Mouse (Mus musculus) heart, embryonic 15.5 days (tissue): ENCODE results near the gene 1600012H06Rik. TPM values are rescaled to one million over a fixed set of nuclear protein-coding genes. Genes with fewer than 3 reads are reported as not detected.
A peak's percentile ranks its signal among the peaks of the same experiment; 100 is the strongest.
"Not testable (repeated sequence)": the region's sequence is repeated elsewhere in the genome, so short reads cannot be mapped to it uniquely, and the experiment has no call there.

Experiments used
- ATAC-seq: fragments of 200-750 bp; cut with Nextera tagmentation; replicated peaks from 2 replicates; pipeline ENCODE4 v1.8.0; 2017; ENCODE audit warnings: low read depth, moderate TSS enrichment; ENCODE audit not compliant: insufficient number of reproducible peaks, insufficient read depth, low FRiP score
- H3K27ac ChIP-seq: fragments of 300-500 bp; sonication (generic); 2 replicates; pipeline ENCODE4 v1.5.1; 2015; ENCODE audit warnings: mild to moderate bottlenecking, inconsistent platforms
- H3K27me3 ChIP-seq: fragments of 300-500 bp; sonication (generic); 2 replicates; pipeline ENCODE4 v1.6.1; 2015; ENCODE audit warnings: inconsistent platforms
- H3K36me3 ChIP-seq: fragments of 300-500 bp; sonication (generic); 2 replicates; pipeline ENCODE4 v1.6.1; 2015; ENCODE audit warnings: mild to moderate bottlenecking, inconsistent platforms
- H3K4me1 ChIP-seq: fragments of 300-500 bp; sonication (generic); replicated peaks from 2 replicates; pipeline ENCODE4 v1.6.1; 2015; ENCODE audit warnings: inconsistent platforms
- H3K4me2 ChIP-seq: fragments of 300-500 bp; sonication (generic); 2 replicates; pipeline ENCODE4 v1.6.1; 2015; ENCODE audit warnings: inconsistent platforms, mild to moderate bottlenecking, moderate library complexity
- H3K4me3 ChIP-seq: fragments of 300-500 bp; sonication (generic); 2 replicates; pipeline ENCODE4 v1.5.1; 2015; ENCODE audit warnings: mild to moderate bottlenecking, inconsistent platforms
- H3K9ac ChIP-seq: fragments of 300-500 bp; sonication (generic); 2 replicates; pipeline ENCODE4 v1.6.1; 2015; ENCODE audit warnings: mild to moderate bottlenecking, inconsistent platforms
- H3K9me3 ChIP-seq: fragments of 300-500 bp; sonication (generic); replicated peaks from 2 replicates; pipeline ENCODE4 v1.6.1; 2016; ENCODE audit warnings: inconsistent platforms
- WGBS: fragments of 180-500 bp; shearing (Covaris S2); methylation state at CpG from one replicate; pipeline ENCODE4 v1.1.7; 2015; ENCODE audit warnings: mixed read lengths; 5-methylcytosine and 5-hydroxymethylcytosine counted together
- polyA plus RNA-seq: library from polyadenylated mRNA; unstranded; fragments of >200 nt; fragmentation: Nextera tagmentation; extraction: Ambion mirVana; gene quantifications from 2 replicates; pipeline ENCODE4 v1.2.1, GENCODE M21; 2015

Gene 1600012H06Rik
- polyA plus RNA-seq, 1 experiment from 2014 or later: 30.9 TPM

DNA sequence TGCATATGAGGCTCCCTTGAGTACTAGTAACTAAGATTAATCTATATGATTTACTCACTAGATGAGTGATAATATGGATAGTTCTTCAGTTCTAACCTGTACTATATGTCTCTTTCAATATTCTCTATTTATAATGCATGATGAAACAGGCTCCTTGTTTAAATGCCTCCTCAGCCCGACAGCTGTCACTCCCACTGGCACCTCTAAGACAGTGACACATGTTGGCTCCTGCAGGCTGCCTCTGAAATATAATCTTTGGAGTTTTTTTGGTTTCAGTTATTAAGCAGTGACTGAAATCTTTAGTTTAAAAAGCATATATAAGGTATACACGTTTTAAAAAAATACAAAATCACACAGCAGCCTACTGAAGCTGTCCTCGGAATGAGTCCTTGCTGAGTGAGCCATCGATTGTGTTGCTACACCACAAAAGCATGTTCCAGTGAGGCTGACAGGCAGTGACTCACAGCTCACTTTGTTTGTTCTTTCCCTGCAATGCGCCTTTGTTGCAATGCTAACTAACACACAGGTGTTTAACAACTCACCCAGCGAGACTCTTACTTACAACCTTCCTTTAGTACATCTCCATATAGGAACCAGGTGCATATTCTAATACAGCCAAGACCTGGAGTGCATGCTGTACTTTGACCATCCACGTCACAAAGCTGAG lies 6.3 kb downstream of the 1600012H06Rik start:
- no peak overlapping the region for H3K27ac ChIP-seq
- H3K4me1 ChIP-seq: peaks cover 11% of the 10 kb centered on the region
- peaks cover 55% of the 10 kb centered on the region for H3K36me3 ChIP-seq
- H3K4me3 ChIP-seq: no peak overlapping the region
- no peaks in the 10 kb centered on the region for H3K9me3 ChIP-seq
- no peak overlapping the region for H3K4me2 ChIP-seq
- no peak for ATAC-seq
- 82% methylated on average over 7 of the region's 7 CpGs for whole genome bisulfite sequencing
- no peaks in the 10 kb centered on the region for H3K27me3 ChIP-seq
- no peak overlapping the region for H3K9ac ChIP-seq

DNA sequence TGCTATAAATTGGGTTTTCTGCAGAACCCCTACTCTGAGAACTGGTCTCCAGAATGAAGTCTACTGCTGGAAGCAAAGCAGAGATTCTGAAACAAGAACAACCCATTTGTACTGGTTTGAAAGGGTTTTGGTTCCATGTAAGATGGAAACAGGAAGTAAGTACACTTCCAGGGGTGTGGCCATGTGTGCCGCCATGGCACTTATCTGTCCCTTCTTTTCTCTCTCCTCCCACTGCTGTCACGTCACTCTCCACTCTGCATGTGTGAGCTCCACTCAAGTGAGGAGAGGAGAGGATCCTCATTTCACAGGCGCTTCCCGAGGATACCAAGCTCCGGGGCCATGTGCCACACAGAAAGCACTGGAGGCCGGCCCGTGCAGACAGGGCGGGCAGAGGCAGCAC lies 10.5 kb downstream of the 1600012H06Rik start:
- no peak overlapping the region for H3K9ac ChIP-seq
- H3K27ac ChIP-seq: no peak overlapping the region
- no peaks in the 10 kb centered on the region for H3K27me3 ChIP-seq
- WGBS: 74% methylated on average over 8 of the region's 8 CpGs
- H3K36me3 ChIP-seq: peaks cover 49% of the 10 kb centered on the region
- no peak overlapping the region for H3K4me3 ChIP-seq
- no peak overlapping the region for H3K4me2 ChIP-seq
- ATAC-seq: no peak
- no peaks in the 10 kb centered on the region for H3K9me3 ChIP-seq
- H3K4me1 ChIP-seq: no peaks in the 10 kb centered on the region

DNA sequence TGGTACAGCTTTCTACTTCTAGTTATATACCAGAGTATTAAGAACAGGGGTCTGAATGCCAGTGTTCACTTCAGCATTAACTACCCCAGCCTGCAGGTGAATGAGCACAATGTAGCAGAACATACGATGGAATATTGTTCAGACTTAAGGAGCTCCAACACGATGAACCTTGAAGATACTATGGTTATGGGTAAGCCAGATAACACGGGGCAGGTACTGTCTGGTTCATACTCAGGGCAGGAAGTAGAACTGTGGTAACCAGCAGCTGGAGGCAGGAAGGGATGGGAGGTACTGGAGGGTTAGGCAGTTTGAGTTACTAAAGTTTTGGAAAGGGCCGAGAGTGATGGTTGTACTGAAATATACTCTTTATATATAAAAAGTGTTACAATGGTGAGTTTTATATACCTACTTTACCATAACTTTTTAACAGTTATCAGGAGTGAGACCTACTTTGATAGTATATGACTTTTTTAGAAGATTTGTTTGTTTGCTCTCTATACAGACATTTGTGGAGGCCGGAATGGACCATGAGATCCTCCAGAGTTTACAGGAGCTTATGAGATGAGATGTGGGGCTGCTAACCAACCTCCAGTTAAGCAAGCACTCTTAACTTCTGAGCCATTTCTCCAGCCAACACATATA lies 15.8 kb downstream of the 1600012H06Rik start:
- Histone ChIP-seq H3K4me1 (peaks cover 7% of the 10 kb centered on the region), H3K9me3 (no peaks in the 10 kb centered on the region), H3K4me2 (no peak overlapping the region), H3K9ac (no peak overlapping the region), H3K27ac (no peak overlapping the region), H3K36me3 (peaks cover 14% of the 10 kb centered on the region), H3K27me3 (no peaks in the 10 kb centered on the region), H3K4me3 (no peak overlapping the region)
- ATAC-seq: no peak
- WGBS: 84% methylated on average over 5 of the region's 5 CpGs

DNA sequence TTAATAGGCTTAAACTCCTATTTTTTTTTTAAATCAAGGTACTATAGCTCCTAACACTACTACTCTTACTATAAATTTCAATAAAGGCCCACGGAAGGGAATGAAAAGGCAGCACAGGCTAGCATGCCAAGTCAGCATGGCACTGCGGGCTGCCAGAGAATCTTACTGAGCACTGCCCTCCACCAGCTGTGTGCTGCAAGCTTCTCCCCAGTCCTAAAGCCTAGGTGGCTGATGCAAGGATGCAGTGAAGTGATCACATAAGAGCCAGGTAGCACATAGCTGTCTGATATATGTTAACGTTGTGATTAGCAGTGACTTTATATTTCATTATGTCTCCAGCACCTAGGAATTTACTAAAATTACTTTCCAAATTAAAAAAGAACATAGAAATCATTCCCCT lies 17.0 kb downstream of the 1600012H06Rik start:
- no peak for ATAC-seq
- H3K4me1 ChIP-seq: peaks cover 7% of the 10 kb centered on the region

DNA sequence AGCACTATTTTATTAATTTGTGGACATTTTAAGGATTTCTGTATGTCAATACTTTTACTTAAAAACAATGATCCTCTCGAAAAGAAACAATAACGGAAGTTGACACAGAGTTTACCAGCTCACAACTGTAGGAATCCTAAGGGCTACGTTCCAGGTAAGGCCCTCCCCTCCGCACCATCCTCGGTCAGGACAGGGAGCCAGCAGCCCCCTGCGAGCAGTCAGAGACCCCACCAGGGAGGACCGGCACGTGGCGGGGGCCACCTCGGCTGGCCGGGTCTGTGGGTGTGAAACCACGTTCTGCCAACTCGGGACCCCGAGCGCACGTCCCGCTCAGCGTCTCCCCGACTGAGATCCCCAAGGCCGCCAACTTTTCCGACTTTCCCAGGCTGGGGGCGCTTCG lies 17.5 kb downstream of the 1600012H06Rik start:
- peak; percentile 6; the same call in 1 of the 2 replicates for ATAC-seq
- peaks cover 7% of the 10 kb centered on the region for H3K4me1 ChIP-seq
- no peaks in the 10 kb centered on the region for H3K27me3 ChIP-seq
- 0 out of 2 replicates have a peak, but pooled peaks cover 3% of the 10 kb centered on the region for H3K36me3 ChIP-seq
- 0% methylated on average over 21 of the region's 23 CpGs for WGBS
- H3K4me2 ChIP-seq: peak overlapping the region; percentile 90
- H3K27ac ChIP-seq: peak overlapping the region; percentile 81
- H3K9me3 ChIP-seq: no peaks in the 10 kb centered on the region
- H3K9ac ChIP-seq: peak overlapping the region; percentile 79
- H3K4me3 ChIP-seq: peak overlapping the region; percentile 75

More for the DNA sequence above, 17.0 kb downstream of the 1600012H06Rik start:
- H3K4me2 ChIP-seq: peak overlapping the region; percentile 90
- WGBS: 26% methylated on average over 3 of the region's 3 CpGs
- no peak overlapping the region for H3K27ac ChIP-seq
- no peaks in the 10 kb centered on the region for H3K9me3 ChIP-seq
- peaks cover 4% of the 10 kb centered on the region; the same call in 1 of the 2 replicates for H3K36me3 ChIP-seq
- no peaks in the 10 kb centered on the region for H3K27me3 ChIP-seq
- peak overlapping the region; percentile 38; the same call in 1 of the 2 replicates for H3K9ac ChIP-seq
- H3K4me3 ChIP-seq: peak overlapping the region; percentile 36

DNA sequence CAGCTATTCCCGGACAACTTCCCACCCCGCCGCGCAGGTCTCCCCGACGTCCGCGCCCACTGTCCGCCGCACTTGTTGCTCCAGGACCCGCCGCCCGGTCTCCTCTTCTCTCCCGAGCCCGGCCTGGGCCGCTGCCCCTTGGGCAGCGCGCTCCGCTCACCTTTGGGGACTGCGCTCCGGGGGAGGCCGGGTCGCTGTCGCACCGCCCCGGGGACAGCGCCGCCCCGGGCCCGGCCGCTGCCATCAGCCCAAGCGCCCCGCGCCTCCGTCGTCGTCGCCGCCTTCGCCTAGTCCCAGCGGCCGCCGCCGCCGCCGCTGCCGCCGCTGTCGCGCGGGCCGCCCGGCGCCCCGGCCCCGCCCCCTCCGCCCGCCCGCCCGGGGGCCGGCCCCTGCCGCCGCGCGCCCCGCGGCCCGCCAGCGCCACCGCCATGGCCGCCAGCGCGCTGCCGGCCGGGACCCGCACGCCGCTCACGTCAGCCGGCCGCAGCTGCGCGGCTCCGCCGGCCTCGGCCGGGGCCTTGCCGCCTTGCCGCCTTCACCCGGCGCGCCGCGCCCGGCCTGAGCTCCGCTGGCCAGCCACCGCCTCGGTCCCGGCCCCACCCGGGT lies 18.1 kb downstream of the 1600012H06Rik start, which contains the start of gene Phf10:
TSS of gene Phf10 (minus strand) at position 323 of the 606 bp plus-strand sequence.
- not testable (repeated sequence) for H3K9me3 ChIP-seq, H3K27me3 ChIP-seq, H3K36me3 ChIP-seq, H3K4me1 ChIP-seq
- Histone ChIP-seq H3K9ac (peak within 1 kb of the TSS; percentile 79), H3K4me2 (peak within 1 kb of the TSS; percentile 90), H3K27ac (peak within 1 kb of the TSS; percentile 81), H3K4me3 (peak within 1 kb of the TSS; percentile 75)
- peak; percentile 88 for ATAC-seq
- WGBS: under 1% methylated on average over 37 of the region's 100 CpGs

DNA sequence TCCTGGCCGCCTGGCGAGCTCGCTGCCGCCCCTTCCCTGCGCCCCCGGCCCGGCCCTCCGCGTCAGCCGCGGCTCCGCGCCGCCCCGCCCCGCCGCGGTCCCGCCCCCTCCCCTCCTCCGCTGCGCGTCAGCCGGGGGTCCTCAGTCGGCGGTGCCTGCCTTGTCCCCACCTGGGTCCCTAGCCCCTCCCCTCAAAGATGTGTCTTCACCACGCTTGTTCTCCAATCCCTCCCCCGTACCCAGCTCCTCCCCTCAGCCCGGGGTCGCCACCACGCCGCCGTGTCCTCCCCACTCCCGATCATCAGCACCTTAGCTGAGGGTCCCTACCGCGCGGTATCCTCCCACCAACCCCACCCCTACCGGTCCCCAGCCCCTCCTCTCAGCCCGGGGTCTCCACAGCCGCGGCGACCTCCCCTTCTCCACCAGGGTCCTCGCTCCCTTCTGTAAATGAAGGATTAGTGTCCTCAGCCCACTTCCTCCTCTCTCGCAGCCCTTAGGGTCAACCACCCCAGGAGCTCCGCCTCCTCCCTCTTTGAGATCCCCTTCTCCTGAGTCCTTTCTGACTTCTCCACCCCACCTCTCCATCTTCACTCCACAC lies 18.7 kb downstream of the 1600012H06Rik start:
- H3K27me3 ChIP-seq, H3K9me3 ChIP-seq, H3K36me3 ChIP-seq, H3K4me2 ChIP-seq, H3K9ac ChIP-seq, H3K27ac ChIP-seq, H3K4me1 ChIP-seq, H3K4me3 ChIP-seq: not testable (repeated sequence)
- WGBS: no CpG with 5 or more reads among the region's 44 CpGs
- ATAC-seq: peak; percentile 86

DNA sequence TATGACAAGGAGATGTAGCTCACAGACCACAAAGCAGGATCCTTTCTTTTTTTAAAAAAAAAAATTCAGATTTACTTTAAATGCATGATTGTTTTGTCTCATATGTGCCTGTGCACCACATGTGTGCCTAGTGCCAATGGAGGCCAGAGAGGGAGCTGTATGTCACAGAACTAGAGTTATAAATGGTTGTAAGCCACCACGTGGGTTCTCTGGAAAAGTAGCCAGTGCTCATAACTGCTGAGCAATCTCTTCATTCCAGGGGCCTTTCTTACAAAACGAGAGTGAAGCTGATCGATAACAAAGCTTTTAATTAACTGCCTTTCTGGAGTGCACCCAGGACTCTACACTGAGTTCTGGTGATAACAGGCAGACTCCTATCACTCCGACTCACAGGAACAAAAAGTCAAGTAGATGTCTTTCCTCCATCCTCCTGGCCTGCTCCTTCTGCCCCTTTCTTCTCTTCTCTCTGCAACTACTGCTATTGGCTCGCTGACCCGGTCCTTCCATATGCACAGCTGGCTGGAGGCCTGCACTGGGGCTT lies 25.5 kb downstream of the 1600012H06Rik start:
- H3K4me3 ChIP-seq, ATAC-seq, H3K27ac ChIP-seq, H3K27me3 ChIP-seq, H3K9me3 ChIP-seq, H3K9ac ChIP-seq, H3K36me3 ChIP-seq, H3K4me2 ChIP-seq, H3K4me1 ChIP-seq: not testable (repeated sequence)
- no CpG with 5 or more reads among the region's 6 CpGs for WGBS

DNA sequence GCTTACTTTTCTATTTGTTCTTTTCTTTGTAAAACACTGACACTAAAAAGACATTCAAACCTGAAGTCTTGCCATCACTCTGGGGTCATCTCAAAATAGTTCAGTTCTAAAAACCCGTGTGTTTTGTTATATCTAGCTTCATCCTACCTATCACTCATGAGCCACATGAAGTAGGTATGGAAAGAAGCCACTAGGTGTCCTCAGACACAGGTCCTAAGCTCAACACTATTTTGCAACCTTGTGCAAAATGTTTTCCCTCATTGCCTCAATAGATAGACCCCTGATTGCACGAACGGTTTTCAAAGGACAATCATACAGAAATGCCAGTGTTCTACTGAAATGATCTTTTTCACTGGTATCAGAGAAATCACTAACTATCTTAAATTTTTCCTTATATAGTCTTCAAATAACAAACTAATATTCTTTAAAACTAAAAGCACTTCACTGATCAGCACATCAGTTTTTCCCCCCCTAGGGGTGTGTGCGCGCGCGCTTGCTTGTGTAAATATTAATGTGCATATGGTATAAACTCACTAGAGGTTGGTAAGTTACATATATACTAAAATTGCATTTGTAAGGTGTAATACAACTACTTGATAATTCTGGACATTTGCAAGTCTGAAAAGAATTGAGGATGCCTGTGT lies 34.9 kb downstream of the 1600012H06Rik start:
- not testable (repeated sequence) for H3K9ac ChIP-seq, H3K36me3 ChIP-seq, ATAC-seq, H3K4me2 ChIP-seq, H3K4me1 ChIP-seq, H3K9me3 ChIP-seq, H3K27ac ChIP-seq, H3K27me3 ChIP-seq
- WGBS: 1% methylated on average over 4 of the region's 7 CpGs
- H3K4me3 ChIP-seq: 0 out of 2 replicates have a peak overlapping the region, but pooled peaks have one; percentile 15

DNA sequence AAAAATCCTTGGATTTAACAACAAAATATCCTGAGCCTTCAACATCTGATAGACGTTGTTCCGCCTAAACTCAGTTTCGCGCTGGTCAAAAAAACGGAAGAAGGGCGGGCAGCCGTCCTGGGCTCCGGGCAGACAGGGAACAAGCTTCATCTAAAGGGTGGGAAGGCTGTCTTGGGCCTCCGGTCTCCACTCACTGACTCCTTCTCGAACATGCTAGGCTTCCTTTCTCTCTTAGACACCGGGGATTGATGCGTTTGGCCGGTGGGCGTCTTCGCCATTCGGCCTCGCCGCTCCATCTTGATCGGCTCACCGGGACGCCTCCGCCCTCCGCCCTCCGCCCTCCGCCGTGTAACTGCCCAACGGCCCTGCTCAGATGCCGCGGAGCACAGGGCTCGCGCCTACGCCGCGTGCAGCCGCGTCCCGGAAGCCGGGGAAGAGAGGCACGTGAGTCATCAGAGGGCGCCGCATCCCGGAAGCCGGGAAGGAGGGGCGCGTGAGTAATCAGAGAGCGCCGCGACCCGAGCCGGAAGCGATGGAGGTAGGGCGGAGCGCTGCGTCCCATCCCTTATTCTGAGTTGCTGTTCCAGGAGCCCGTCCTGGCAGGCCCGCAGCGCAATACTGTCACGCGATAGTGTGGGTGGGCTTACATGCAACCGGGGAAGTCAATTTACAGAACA lies 35.5 kb downstream of the 1600012H06Rik start, which contains the start of the genes 9030025P20Rik and Gm3417:
TSS of gene 9030025P20Rik (plus strand) at position 107 of the 677 bp plus-strand sequence.
TSS of gene Gm3417 (minus strand) at position 429 of the 677 bp plus-strand sequence.
- H3K36me3 ChIP-seq, H3K9ac ChIP-seq, H3K4me1 ChIP-seq, H3K9me3 ChIP-seq, H3K27ac ChIP-seq, H3K4me2 ChIP-seq, H3K27me3 ChIP-seq: not testable (repeated sequence)
- peak; percentile 98 for ATAC-seq
- no CpG with 5 or more reads among the region's 60 CpGs for WGBS
- 0 out of 2 replicates have a peak within 1 kb of the TSS, but pooled peaks have one; percentile 15 for H3K4me3 ChIP-seq
